Mouse (Mus musculus) bone marrow, adult 2 months (tissue): ENCODE measurements at regions not wholly inside any gene's neighbourhood (a gene's known extent, or its start where the extent isn't known, plus 50 kb on each side); places are given as distances from the start of the nearest gene placed in this dataset.
"Not testable (repeated sequence)": the region's sequence is repeated elsewhere in the genome, so short reads cannot be mapped to it uniquely, and the experiment has no call there.

Experiments
- H3K27ac ChIP-seq: fragments of 200-500 bp; 2 replicates; pipeline ENCODE4 v1.5.1; 2012; ENCODE audit warnings: low read depth, mild to moderate bottlenecking, control low read depth, inconsistent platforms, low read length; ENCODE audit not compliant: control insufficient read depth, poor library complexity, insufficient read depth
- H3K4me1 ChIP-seq: fragments of 200-500 bp; 2 replicates; pipeline ENCODE4 v1.6.1; 2011; ENCODE audit warnings: low read length; ENCODE audit not compliant: control insufficient read depth, insufficient read depth
- H3K4me3 ChIP-seq: fragments of 200-500 bp; replicated peaks from 2 replicates; pipeline ENCODE3; 2011; ENCODE audit warnings: mild to moderate bottlenecking, low read depth, low read length, control low read depth; ENCODE audit not compliant: control insufficient read depth
- CTCF ChIP-seq: fragments of 200-500 bp; IDR thresholded peaks from 2 replicates; pipeline ENCODE4 v1.5.1; 2011; ENCODE audit warnings: low read length, control low read depth; ENCODE audit not compliant: control insufficient read depth, insufficient read depth
- POLR2A ChIP-seq: fragments of 200-500 bp; IDR thresholded peaks from 2 replicates; pipeline ENCODE4 v1.6.1; 2011; ENCODE audit warnings: low read depth, mild to moderate bottlenecking, control low read depth, low read length, borderline replicate concordance; ENCODE audit not compliant: control insufficient read depth
- WGBS: fragments of 180-500 bp; shearing (Covaris S2); methylation state at CpG from one replicate; pipeline ENCODE4 v1.1.7; 2018; 5-methylcytosine and 5-hydroxymethylcytosine counted together

DNA sequence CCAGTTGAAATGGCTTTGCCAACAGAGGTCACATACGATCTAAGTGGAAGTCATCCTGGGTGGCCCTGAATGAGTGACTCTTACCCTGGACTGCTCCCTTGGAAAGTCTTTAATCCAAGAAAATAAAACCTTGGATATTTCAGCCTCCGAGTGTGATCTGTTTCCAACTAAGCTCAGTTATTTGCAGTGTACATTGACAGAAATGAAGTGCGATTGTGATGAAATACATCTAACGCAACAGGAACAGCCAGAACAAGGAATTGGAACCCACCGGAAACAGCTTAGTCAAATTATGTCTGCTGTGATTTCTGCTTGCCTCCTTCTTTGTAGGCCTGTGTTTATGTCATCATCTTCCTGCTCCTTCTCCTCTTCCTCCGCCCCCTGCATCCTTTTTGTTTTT is 143.7 kb downstream of the Gm5426 start:
- Histone ChIP-seq H3K27ac (no peak overlapping the region), H3K4me3 (no peak overlapping the region), H3K4me1 (peaks cover 2% of the 10 kb centered on the region; the same call in 1 of the 2 replicates)
- 48% methylated on average over 6 of the region's 6 CpGs for WGBS
- no peak for TF ChIP-seq POLR2A
- no peak for TF ChIP-seq CTCF

DNA sequence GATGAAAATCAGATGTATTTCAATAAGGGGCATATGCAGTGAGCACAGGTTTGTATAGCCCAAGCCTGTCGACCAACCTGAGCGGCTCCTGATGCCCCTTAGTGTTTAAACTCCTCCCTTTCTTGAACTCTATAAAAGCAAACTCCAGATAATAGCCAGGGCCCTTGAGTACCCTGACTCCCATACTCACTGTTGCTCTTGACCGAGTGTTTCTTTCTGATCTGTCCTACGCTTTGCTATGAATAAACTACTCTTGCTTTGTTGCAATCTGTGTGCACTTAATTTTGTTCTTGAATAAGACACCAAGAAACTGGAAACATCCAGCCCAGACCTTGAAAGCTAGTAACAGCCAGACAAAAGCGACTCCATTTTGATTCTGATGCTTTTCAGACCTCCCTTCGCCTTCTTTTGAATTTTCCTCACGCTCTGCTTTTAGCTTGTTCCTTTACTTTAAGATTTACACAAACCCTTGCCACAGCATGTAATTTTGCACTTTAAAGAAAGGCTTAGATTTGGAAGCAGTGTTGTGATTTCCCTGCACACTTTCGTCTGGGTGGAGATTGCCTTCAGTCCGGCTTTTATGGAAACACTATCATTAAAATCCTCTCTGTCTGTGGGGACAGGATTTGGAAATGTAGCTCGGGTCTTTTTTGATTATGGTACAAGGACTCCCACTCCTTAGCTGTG is 149.1 kb downstream of the Gm5426 start:
- no peaks in the 10 kb centered on the region for H3K4me1 ChIP-seq
- TF ChIP-seq POLR2A = no peak
- H3K27ac ChIP-seq = no peak overlapping the region
- WGBS = 82% methylated on average over 10 of the region's 10 CpGs
- no peak overlapping the region for H3K4me3 ChIP-seq

DNA sequence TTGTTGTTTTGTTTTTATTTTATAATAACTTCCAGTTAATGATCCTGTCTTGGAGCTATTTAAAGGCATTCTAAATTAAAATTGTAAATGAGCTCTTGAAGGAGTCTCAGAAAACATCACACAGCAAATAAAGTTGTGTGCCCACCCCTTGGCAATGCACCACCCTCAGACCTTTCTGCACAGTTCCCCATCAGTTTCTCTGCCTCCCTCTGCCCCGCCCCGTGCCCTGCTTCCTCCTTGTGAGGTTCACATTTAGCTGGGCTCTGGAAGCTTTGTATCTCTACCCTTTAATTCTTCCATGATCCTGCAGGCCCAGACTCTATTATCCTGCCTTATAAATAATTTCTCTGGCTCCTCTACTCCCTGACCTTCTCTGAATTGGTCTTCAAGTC is 149.7 kb downstream of the Gm5426 start:
- no peak for TF ChIP-seq CTCF
- TF ChIP-seq POLR2A = no peak
- 24% methylated on average over 2 of the region's 2 CpGs for WGBS

DNA sequence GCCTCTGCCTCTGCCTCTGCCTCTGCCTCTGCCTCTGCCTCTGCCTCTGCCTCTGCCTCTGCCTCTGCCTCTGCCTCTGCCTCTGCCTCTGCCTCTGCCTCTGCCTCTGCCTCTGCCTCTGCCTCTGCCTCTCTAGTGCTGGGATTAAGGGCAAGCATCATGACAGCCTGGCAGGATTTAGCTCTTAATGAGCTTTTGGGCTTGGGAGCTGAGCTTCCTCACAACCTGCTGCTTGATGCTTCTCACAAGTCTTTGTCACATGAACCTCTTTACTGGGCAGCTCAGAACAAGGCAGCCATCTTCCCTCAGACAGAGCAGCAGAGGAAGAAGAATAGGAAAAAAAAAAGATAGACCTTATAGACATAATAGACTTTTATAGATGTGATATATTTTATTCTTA is 152.6 kb downstream of the Gm5426 start:
- H3K4me1 ChIP-seq, H3K27ac ChIP-seq, H3K4me3 ChIP-seq: not testable (repeated sequence)

More for the DNA sequence above, 149.7 kb downstream of the Gm5426 start:
- Histone ChIP-seq H3K4me3 (no peak overlapping the region), H3K27ac (no peak overlapping the region), H3K4me1 (no peaks in the 10 kb centered on the region)

DNA sequence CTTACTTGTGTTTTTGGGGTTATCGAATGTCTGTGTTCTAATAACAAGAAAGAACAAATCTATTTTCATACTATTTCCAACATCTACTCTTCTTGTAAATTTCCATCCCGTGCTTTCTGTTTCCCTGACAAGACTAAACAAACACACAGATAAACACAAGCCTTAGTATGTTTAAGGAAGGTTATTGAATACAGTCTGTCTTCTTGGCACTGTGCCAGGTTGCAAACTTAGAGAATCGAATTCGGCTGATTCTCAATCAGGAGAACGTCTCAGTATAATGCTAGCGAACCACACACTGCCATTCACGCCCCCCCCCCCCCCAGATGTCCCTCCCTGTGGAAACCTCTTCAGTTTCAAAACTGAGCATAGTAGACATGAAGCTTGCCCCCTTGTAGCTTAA is 157.2 kb downstream of the Gm5426 start:
- H3K4me3 ChIP-seq = no peak overlapping the region
- WGBS = 68% methylated on average over 7 of the region's 7 CpGs
- TF ChIP-seq CTCF (no peak), POLR2A (no peak)
- H3K27ac ChIP-seq = no peak overlapping the region
- no peaks in the 10 kb centered on the region; the same call in 1 of the 2 replicates for H3K4me1 ChIP-seq

DNA sequence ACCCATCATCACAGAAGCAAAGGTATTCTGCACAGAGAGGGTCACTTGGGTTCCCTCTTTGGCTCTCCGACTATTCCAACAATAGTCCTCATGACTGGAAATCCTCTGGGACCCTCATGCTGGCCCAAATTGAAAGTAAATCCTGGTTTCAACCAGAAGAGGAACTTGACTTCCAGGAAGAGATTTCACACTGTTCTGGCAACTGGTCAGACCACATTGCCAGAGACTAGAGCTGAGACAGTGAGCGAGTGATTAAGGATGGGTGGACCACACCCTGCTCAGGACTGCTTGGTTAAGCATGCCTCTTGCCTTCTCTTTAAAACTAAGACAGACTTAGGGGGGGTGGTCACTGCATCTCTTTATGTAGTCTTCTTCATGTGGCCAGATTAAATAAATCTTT is 158.3 kb downstream of the Gm5426 start:
- 38% methylated on average over 2 of the region's 2 CpGs for WGBS
- Histone ChIP-seq H3K4me1 (no peaks in the 10 kb centered on the region; the same call in 1 of the 2 replicates), H3K4me3 (no peak overlapping the region), H3K27ac (no peak overlapping the region)
- TF ChIP-seq POLR2A (no peak), CTCF (no peak)

DNA sequence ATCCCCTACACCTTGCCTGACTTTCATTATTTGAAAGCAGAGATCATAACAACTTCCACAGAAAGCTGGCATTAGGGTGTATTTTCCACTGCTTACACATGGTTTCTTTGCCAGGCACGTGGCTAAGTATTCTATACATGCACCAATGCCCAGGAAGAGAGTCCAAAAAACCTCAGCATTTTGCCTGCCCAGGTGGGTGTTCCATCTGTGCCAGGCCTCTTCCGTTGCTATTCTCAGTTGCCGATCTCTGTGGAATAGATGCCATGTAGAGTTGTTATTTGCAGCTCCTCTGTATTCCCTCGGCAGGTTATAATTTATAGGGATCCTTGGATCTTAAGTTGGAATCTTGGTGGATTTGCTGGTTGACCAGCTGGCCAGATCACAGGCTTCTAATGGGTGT is 161.3 kb downstream of the Gm5426 start:
- Histone ChIP-seq H3K27ac (no peak overlapping the region), H3K4me3 (no peak overlapping the region), H3K4me1 (no peaks in the 10 kb centered on the region; the same call in 1 of the 2 replicates)
- TF ChIP-seq POLR2A = no peak
- TF ChIP-seq CTCF = no peak
- WGBS = 75% methylated on average over 4 of the region's 4 CpGs

DNA sequence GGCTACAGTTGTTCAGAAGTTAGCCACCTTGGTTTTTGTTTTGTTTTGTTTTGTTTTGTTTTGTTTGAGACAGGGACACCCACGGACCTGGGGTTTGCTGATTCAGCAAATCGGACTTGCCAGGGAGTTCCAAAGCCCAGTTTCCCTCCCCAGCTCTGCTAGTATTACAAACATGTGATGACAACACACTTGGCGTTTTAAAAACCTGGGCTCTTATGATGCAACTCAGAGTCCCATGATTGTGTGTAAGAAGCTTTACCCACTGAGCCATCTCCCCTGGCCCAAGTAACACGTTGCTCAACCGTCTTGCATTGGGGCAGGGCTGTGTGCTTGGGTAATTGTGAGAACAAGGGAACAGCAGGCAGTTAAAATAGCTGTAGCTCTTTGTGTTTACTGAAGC is 162.2 kb downstream of the Gm5426 start:
- no peaks in the 10 kb centered on the region; the same call in 1 of the 2 replicates for H3K4me1 ChIP-seq
- TF ChIP-seq CTCF (no peak), POLR2A (no peak)
- WGBS = 40% methylated on average over 5 of the region's 5 CpGs
- H3K4me3 ChIP-seq = no peak overlapping the region
- no peak overlapping the region for H3K27ac ChIP-seq

DNA sequence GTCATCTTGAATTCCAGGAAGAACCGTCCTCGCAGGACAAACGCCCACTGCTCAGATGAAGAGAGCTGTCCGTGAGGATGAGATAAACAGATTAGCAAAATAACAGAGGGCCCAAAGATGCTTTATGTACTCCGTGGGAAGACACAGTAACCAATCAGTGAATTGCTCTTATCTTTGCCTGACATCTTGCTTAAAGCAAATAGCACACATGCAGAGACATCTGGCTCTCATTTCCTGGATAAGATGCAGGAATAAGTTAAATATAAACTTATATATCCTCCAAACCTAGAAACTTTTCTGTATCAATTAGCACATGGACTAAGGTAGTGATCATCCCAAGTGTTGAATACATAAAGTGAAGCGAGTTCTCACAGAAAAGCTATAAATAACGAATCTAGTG is 169.3 kb downstream of the Gm5426 start:
- no peak overlapping the region for H3K4me3 ChIP-seq
- WGBS = 76% methylated on average over 7 of the region's 7 CpGs
- H3K27ac ChIP-seq = no peak overlapping the region
- TF ChIP-seq POLR2A (no peak), CTCF (no peak)
- no peaks in the 10 kb centered on the region for H3K4me1 ChIP-seq
